Mouse (Mus musculus) CD4-positive, CD25-positive, alpha-beta regulatory T cell (primary cell): Measurements from ENCODE around the gene Cmtm6. TPM values are rescaled to one million over a fixed set of nuclear protein-coding genes. Genes with fewer than 3 reads are reported as not detected.

Source experiments
- polyA plus RNA-seq: library from polyadenylated mRNA; unstranded; fragments of 100-300 nt; shearing (Covaris generic); gene quantifications from one replicate; pipeline ENCODE4 v1.2.1, GENCODE M21; 2017

The Cmtm6 gene
- polyA plus RNA-seq = 210 TPM

GRCm38 (mm10) chr9:114731011-114731755 is at the start of gene Cmtm6:
TSS of gene Cmtm6 (plus strand) at chr9:114731116.

DNA sequence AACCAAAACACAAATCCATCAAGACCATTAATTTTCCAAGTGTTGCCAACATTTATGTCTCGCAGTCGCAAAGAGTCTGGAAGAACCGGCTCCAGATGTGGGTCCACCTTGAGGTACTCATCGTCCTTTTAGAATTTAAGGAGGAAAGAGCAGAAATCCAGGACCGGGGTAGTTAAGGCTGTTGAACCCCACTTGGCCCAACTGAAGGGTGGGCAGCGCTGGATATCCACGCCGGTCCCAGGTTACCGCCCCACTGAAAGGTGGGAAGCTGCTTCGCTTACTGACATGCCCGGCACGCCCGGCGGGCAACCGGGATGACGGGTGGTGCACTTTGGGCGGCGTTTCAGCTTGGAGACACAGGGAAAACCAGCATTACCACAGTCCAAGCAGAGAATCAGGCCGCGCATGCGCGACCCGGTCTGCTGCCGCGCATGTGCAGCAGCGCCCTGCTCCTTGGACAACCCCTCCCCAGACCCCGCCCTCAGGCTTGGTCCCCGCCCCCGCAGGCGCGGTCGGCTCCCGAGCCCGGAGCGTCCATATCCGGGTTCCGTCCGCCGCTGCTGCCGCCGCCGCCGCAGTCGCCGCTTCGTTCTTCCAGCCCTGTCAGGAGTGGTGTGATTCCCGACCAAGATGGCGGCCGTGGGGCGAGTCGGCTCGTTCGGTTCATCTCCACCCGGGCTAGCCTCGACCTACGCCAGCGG is 42.5 kb upstream of the Cmtm6 start, which contains the start of gene Dync1li1:
Gene Dync1li1, plus strand, starts transcription at position 539 of the 701 bp plus-strand sequence.

DNA sequence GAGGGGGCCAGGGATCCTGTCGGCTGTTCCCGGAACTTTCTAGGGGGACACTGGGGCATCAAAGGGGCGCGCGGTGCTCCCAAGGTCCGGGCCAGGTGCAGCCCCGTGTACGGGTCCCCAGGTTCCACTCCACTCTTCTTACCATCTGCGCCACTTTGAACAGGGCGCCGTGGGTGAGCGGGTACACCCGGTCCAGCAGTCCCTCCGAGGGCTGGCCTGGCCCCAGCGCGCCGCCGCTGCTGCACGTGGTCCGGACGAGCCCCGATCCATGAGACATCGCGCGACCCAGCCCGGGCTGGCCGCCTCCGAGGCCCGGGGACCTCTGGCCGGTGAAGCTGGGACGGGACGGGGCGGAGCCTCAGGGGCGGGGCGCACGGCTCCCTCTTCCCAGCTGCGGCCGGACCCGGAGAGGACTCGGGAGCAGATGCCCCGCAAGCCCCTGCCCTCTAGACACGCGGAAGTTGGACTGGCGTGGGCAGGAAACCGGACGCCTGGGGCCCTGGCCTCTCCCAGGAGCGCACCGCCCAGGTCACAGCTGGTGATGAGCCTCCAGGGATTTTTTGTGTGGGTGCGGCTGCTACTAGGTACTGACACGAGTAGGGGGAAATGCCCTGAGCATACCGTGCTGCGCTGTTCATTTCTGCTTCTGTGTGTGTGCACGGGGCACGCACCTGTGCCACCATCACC is 50.8 kb downstream of the Cmtm6 start, which contains the start of gene Cmtm7:
Gene Cmtm7, minus strand, starts transcription at position 331 of the 687 bp plus-strand sequence.

Other genes starting within 250 kb of the Cmtm6 start
- gene Ccr4, start 226.2 kb upstream of the Cmtm6 start, polyA plus RNA-seq = 26.5 TPM
- not detected for gene C130032M10Rik, start 215.4 kb upstream of the Cmtm6 start, polyA plus RNA-seq
- 0.02 TPM for gene Trim71, start 166.7 kb upstream of the Cmtm6 start, polyA plus RNA-seq
- gene Cnot10, start 90.9 kb upstream of the Cmtm6 start, polyA plus RNA-seq = 54.5 TPM
- gene Dync1li1, start 42.3 kb upstream of the Cmtm6 start, polyA plus RNA-seq = 74.4 TPM
- gene Cmtm7, start 50.7 kb downstream of the Cmtm6 start, polyA plus RNA-seq = 191 TPM
- gene Cmtm8, start 113.0 kb downstream of the Cmtm6 start, polyA plus RNA-seq = 0.17 TPM
- gene Gpd1l, start 202.9 kb downstream of the Cmtm6 start, polyA plus RNA-seq = 33.8 TPM
- not detected for gene Osbpl10, start 247.5 kb downstream of the Cmtm6 start, polyA plus RNA-seq